Mouse (Mus musculus) liver, embryonic 14.5 days (tissue): ENCODE measurements around the gene Ehd3. TPM values are rescaled to one million over a fixed set of nuclear protein-coding genes. Genes with fewer than 3 reads are reported as not detected.
"Not testable (repeated sequence)": the region's sequence is repeated elsewhere in the genome, so short reads cannot be mapped to it uniquely, and the experiment has no call there.

Source experiments
- ATAC-seq: fragments of 200-750 bp; cut with Nextera tagmentation; 2 replicates; pipeline ENCODE4 v1.8.0; 2017; ENCODE audit warnings: moderate number of reproducible peaks, mild to moderate bottlenecking, moderate library complexity; ENCODE audit not compliant: insufficient read depth
- DNase-seq, 3 experiments: peaks; one replicate each; pipeline ENCODE4 v3.0.0-alpha.2; 2012 to 2013; ENCODE audit warnings: low read depth in 3 of 3, low spot score in 3 of 3
- H3K27ac ChIP-seq: fragments of 300-500 bp; sonication (generic); 2 replicates; pipeline ENCODE4 v1.5.1; 2014; ENCODE audit warnings: moderate library complexity, mild to moderate bottlenecking, control low read depth, inconsistent platforms
- H3K27me3 ChIP-seq: fragments of 300-500 bp; sonication (generic); 2 replicates; pipeline ENCODE4 v1.6.1; 2014; ENCODE audit warnings: mild to moderate bottlenecking, low read length, moderate library complexity; ENCODE audit not compliant: control insufficient read depth, insufficient read depth
- H3K36me3 ChIP-seq: fragments of 300-500 bp; sonication (generic); replicated peaks from 2 replicates; pipeline ENCODE4 v1.6.1; 2014; ENCODE audit warnings: low read depth; ENCODE audit not compliant: control insufficient read depth, insufficient read depth
- H3K4me1 ChIP-seq, 2 experiments: fragments of 200-500 bp in 1 of 2; fragments of 300-500 bp in 1 of 2; sonication (generic) in 1 of 2; replicated peaks; 2 replicates each; pipeline ENCODE4 v1.6.1; 2012 to 2014; ENCODE audit warnings: antibody characterized with exemption in 1 of 2, inconsistent platforms in 1 of 2, low read length in 1 of 2; ENCODE audit not compliant: control insufficient read depth in 2 of 2, insufficient read depth in 2 of 2
- H3K4me2 ChIP-seq: fragments of 300-500 bp; sonication (generic); 2 replicates; pipeline ENCODE4 v1.6.1; 2014; ENCODE audit warnings: low read depth, mild to moderate bottlenecking, control low read depth, moderate library complexity
- H3K4me3 ChIP-seq, 2 experiments: fragments of 200-500 bp in 1 of 2; fragments of 300-500 bp in 1 of 2; sonication (generic) in 1 of 2; 2 replicates each; pipeline ENCODE4 v1.5.1; 2012 to 2014; ENCODE audit warnings: low read depth in 2 of 2, low read length in 2 of 2, mild to moderate bottlenecking in 2 of 2, control low read depth in 1 of 2, inconsistent platforms in 1 of 2, moderate library complexity in 1 of 2; ENCODE audit not compliant: insufficient read depth in 1 of 2
- H3K9ac ChIP-seq: fragments of 300-500 bp; sonication (generic); replicated peaks from 2 replicates; pipeline ENCODE4 v1.6.1; 2014; ENCODE audit warnings: mild to moderate bottlenecking, control low read depth, moderate library complexity
- H3K9me3 ChIP-seq: fragments of 300-500 bp; sonication (generic); 2 replicates; pipeline ENCODE4 v1.6.1; 2016; ENCODE audit warnings: low read length, mixed read lengths; ENCODE audit not compliant: control insufficient read depth
- CTCF ChIP-seq: IDR thresholded peaks from 2 replicates; pipeline ENCODE4 v1.5.1; 2016; ENCODE audit warnings: antibody characterized with exemption, low read depth, control low read depth
- EP300 ChIP-seq: IDR thresholded peaks from 2 replicates; pipeline ENCODE4 v1.6.1; 2016; ENCODE audit warnings: antibody characterized with exemption, low read depth
- WGBS: fragments of 180-500 bp; shearing (Covaris S2); extraction: QIAGEN DNeasy Blood & Tissue Kit; methylation state at CpG from one replicate; pipeline ENCODE4 v1.1.7; 2014; ENCODE audit not compliant: insufficient replicate concordance; 5-methylcytosine and 5-hydroxymethylcytosine counted together
- polyA plus RNA-seq, 2 experiments: library from polyadenylated mRNA; depleted of rRNA in 1 of 2; stranded (reverse) in 1 of 2; unstranded in 1 of 2; fragments of >200 nt; fragmentation: Nextera tagmentation in 1 of 2; extraction: Ambion mirVana in 1 of 2; gene quantifications; 2 replicates each; pipeline versions ENCODE4 v1.2.1 to v1.2.3; 2012 to 2014

Gene Ehd3
- polyA plus RNA-seq, 2 experiments = 14.0 to 15.0 TPM

DNA sequence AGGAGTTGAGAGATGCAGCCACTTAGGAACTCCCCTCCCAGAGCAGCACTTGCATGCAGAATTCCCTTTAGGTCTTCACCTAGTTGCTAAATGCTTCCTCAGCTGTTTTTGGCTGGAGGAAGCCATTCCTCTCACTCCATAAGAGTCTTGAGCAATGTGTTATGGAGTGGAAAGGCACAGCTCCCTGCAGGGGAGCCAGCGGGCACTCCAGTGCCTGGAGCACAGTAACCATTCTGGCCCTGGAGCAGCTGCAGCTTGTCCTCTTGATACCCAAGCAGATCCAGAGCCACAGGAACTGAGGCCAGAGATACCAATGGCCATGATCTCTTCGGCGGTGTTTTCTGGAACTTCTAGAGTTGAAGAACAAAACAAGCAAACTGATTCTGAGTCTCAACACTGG is 32.7 kb downstream of the Ehd3 start:
- Histone ChIP-seq H3K4me2 (no peak overlapping the region), H3K36me3 (no peaks in the 10 kb centered on the region), H3K27me3 (no peaks in the 10 kb centered on the region), H3K4me3 (no peak overlapping the region), H3K9me3 (no peaks in the 10 kb centered on the region), H3K27ac (no peak overlapping the region), H3K9ac (no peak overlapping the region), H3K4me1 (0 out of 4 replicates have a peak, but pooled peaks cover 0 to 4% of the 10 kb centered on the region in 2 experiments)
- 69% methylated on average over 3 of the region's 3 CpGs for WGBS
- ATAC-seq = no peak
- no peak for DNase-seq
- TF ChIP-seq CTCF (no peak), EP300 (no peak)

DNA sequence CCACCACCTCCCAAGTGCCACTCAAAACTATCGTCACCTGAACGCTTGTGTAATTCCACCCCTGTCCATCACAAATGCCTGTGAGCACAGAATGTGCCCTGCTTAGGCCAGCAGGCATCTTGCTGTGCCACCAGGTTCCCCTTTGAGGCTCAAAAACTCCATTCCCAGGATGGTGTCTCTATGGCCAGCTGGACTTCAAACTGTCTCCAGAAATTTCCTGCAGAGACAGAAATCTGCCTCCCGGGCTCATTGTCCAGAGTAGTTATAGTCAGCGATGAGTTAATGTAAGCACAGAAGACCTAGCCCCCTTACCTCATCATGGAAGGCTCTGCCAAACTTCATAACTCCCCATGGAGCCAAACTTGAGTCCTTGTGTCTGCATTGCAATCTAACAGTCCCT is 33.3 kb downstream of the Ehd3 start:
- Histone ChIP-seq H3K4me2 (no peak overlapping the region), H3K9me3 (no peaks in the 10 kb centered on the region), H3K36me3 (no peaks in the 10 kb centered on the region), H3K9ac (no peak overlapping the region), H3K4me3 (no peak overlapping the region), H3K27me3 (no peaks in the 10 kb centered on the region), H3K4me1 (0 out of 4 replicates have a peak, but pooled peaks cover 0 to 4% of the 10 kb centered on the region in 2 experiments), H3K27ac (no peak overlapping the region)
- ATAC-seq = no peak
- WGBS = 61% methylated on average over 4 of the region's 4 CpGs
- no peak for DNase-seq
- TF ChIP-seq EP300 = no peak
- TF ChIP-seq CTCF = no peak

DNA sequence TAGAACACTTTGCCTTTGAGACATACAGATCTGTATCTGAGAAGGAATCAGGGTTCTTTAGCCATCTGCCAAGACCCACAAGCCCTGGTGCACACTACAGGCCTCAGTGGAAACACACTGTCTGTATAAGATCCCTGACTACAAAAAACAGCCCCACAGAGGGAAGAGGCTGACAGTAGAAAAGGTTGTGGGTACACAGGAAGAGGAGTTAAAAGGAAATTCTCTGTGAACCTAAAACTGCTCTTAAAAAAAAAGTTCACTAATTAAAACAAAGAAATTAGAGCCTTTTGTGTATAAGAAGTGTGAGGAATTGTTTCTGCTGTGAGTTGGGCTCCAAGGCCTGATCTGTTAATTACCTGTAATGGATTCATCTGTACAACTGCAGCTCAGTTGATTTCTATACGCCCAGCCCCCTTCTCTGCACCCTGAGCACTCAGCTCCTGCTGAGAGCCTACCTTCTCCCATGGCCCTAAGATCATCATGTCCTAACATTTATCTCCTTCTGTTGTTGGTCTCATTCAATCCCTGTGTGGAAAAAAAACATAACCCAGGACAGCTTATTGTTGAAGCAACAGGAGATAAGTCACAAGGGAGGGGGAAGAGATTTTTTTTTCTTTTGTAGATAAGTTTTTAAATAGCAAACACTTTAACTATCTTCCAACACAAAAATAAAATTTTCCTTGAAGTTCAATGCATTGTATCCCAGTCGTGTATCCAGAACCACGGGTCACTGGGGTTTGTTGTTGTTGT is 35.3 kb downstream of the Ehd3 start:
- H3K9me3 ChIP-seq = no peaks in the 10 kb centered on the region
- 44% methylated on average over 3 of the region's 3 CpGs for WGBS
- H3K27me3 ChIP-seq = no peaks in the 10 kb centered on the region
- H3K36me3 ChIP-seq = no peaks in the 10 kb centered on the region
- H3K4me3 ChIP-seq = no peak overlapping the region
- ATAC-seq (no peak), DNase-seq (no peak)
- TF ChIP-seq CTCF (no peak), EP300 (no peak)
- H3K4me2 ChIP-seq = no peak overlapping the region
- H3K4me1 ChIP-seq = 0 out of 4 replicates have a peak, but pooled peaks cover 0 to 4% of the 10 kb centered on the region in 2 experiments
- no peak overlapping the region for H3K27ac ChIP-seq
- H3K9ac ChIP-seq = no peak overlapping the region

DNA sequence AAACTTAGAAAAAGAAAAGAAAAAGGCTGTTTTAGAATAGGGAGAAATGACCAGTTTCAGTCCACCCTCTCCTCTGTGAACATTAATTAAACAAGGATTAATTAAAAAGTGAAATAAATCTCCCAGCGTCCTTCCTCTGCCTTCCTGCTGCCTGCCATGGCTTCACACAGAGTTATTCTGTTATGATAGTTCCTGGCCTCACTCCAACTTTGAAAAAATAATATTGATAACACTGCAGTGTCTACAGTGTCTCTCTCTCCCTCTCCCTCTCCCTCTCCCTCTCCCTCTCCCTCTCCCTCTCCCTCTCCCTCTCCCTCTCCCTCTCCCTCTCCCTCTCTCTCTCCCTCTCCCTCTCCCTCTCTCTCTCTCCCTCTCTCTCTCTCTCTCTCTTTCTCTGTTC is 35.9 kb downstream of the Ehd3 start:
- H3K9ac ChIP-seq, H3K4me3 ChIP-seq, H3K4me2 ChIP-seq, ATAC-seq, DNase-seq, H3K36me3 ChIP-seq, H3K27me3 ChIP-seq, H3K27ac ChIP-seq, H3K4me1 ChIP-seq, H3K9me3 ChIP-seq: not testable (repeated sequence)
- WGBS = 36% methylated on average over 1 of the region's 1 CpGs

DNA sequence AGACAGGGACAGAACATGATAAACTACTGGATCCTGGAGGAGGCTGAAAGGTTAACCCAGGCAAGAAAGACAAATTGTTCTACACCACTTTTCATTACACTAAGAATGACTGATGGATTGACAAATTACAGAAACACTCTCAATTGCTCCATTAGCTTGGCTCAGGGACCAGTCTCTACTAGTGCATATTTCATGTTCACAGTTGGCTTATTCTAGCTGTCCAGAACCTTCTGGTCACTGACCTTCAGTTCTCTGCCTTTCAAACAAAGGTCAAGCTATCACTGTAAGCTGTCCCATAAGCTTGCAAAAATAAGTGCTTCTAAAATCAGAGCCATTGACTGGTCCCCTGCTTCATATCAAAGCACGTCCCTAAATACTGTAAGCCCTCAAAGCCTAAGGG is 39.0 kb downstream of the Ehd3 start:
- no peaks in the 10 kb centered on the region for H3K27me3 ChIP-seq
- DNase-seq (no peak), ATAC-seq (no peak)
- WGBS = 55% methylated on average over 1 of the region's 1 CpGs
- H3K4me1 ChIP-seq = 0 out of 4 replicates have a peak, but pooled peaks cover 0 to 4% of the 10 kb centered on the region in 2 experiments
- H3K36me3 ChIP-seq = no peaks in the 10 kb centered on the region
- H3K4me2 ChIP-seq = no peak overlapping the region
- H3K4me3 ChIP-seq = no peak overlapping the region
- H3K9ac ChIP-seq = no peak overlapping the region
- H3K9me3 ChIP-seq = no peaks in the 10 kb centered on the region
- no peak overlapping the region for H3K27ac ChIP-seq
- TF ChIP-seq CTCF (no peak), EP300 (no peak)
